Mouse (Mus musculus) urinary bladder, postnatal 25 days (tissue): ENCODE measurements around the gene Dtx2.
"Not testable (repeated sequence)": the region's sequence is repeated elsewhere in the genome, so short reads cannot be mapped to it uniquely, and the experiment has no call there.

Experiments used
- DNase-seq: peaks from one replicate; pipeline ENCODE4 v3.0.0; 2022; ENCODE audit warnings: low spot score

Dtx2 gene

GRCm38 (mm10) chr5:136066404-136067148 lies 72.0 kb downstream of the Dtx2 start:
- DNase-seq = not testable (repeated sequence)

GRCm38 (mm10) chr5:136069411-136069810 lies 74.8 kb downstream of the Dtx2 start:
- DNase-seq = no peak

DNA sequence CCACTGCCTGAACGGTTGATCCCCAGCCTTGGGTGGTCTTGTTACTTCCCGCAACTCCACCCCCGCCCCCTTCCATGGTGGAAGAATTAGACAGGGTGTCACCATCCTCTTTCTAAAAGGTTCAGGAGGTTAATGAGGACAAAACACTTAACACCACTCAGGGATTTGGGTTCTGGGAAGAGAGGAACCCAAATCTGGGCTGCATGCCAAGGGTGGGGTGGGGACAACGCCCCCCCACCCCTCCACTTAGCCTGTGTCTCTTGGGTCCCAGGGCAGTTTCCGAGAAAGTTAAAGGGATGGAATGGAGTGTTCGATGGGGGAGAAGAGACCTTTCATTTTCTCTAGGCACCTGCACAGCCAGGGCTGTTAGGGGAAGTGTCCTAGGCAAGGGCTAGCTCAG lies 78.5 kb downstream of the Dtx2 start:
- DNase-seq = no peak

GRCm38 (mm10) chr5:136073526-136073925 lies 78.9 kb downstream of the Dtx2 start:
- DNase-seq = no peak

GRCm38 (mm10) chr5:136075076-136075475 lies 80.5 kb downstream of the Dtx2 start:
- no peak for DNase-seq

DNA sequence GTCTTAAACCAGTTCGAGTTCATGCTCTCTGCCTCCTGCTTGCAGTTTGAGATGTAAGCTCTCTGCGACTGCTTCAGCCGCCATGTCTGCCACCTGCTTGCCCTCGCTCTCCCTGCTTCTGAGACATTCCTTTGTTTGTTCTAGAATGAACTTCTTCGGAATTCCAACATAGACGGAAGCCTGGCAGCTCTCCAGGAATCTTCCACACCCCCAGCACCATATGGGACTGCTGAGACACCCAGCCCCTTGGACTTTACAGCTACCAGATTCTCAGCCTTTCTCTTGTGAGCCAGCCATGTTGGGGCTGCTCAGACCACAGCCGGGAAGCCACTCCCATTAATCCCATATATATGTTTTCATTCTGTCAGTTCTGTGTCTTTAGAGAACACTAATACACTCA lies 81.7 kb downstream of the Dtx2 start:
- no peak for DNase-seq

GRCm38 (mm10) chr5:136077001-136077550 lies 82.5 kb downstream of the Dtx2 start:
- DNase-seq = no peak

DNA sequence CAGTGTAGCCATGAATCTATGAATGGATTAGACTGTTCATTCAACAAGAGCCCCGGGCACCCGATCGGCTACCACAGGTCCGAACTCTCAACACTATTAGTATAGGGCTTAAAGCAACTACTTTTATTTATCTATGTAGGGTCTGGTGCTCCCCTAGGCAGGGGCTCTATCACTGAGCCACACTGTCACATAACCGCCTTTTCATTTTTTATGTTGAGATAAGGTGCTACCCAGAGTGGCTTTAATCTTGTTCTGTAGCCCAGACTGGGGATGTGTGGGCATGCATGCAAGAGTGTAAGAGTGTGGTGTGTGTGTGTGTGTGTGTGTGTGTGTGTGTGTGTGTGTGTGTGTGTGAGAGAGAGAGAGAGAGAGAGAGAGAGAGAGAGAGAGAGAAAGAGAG lies 83.5 kb downstream of the Dtx2 start:
- no peak for DNase-seq

GRCm38 (mm10) chr5:136082345-136082744 lies 87.7 kb downstream of the Dtx2 start:
- DNase-seq = no peak
